Mouse (Mus musculus) liver, embryonic 14.5 days (tissue): ENCODE results near the gene Armc7.

Experiments used
- CTCF ChIP-seq: IDR thresholded peaks from 2 replicates; pipeline ENCODE4 v1.5.1; 2016; ENCODE audit warnings: antibody characterized with exemption, low read depth, control low read depth
- EP300 ChIP-seq: IDR thresholded peaks from 2 replicates; pipeline ENCODE4 v1.6.1; 2016; ENCODE audit warnings: antibody characterized with exemption, low read depth

GRCm38 (mm10) chr11:115512407-115513183 lies 37.1 kb downstream of the Armc7 start:
- TF ChIP-seq CTCF = no peak
- 0 out of 2 replicates have a peak, but pooled peaks have one; percentile 2 for TF ChIP-seq EP300
